Mouse (Mus musculus) heart, embryonic 14.5 days (tissue): Measurements from ENCODE around the gene Grip1. TPM values are rescaled to one million over a fixed set of nuclear protein-coding genes. Genes with fewer than 3 reads are reported as not detected.
A peak's percentile ranks its signal among the peaks of the same experiment; 100 is the strongest.

Experiments used
- ATAC-seq: fragments of 200-750 bp; cut with Nextera tagmentation; 2 replicates; pipeline ENCODE4 v1.8.0; 2017; ENCODE audit warnings: low read depth, moderate TSS enrichment; ENCODE audit not compliant: insufficient number of reproducible peaks, insufficient read depth, low FRiP score
- H3K27ac ChIP-seq, 2 experiments: fragments of 200-500 bp in 1 of 2; fragments of 300-500 bp in 1 of 2; sonication (generic) in 1 of 2; replicated peaks in 1 of 2; 2 replicates each; pipeline ENCODE4 v1.5.1; 2012 to 2014; ENCODE audit warnings: low read depth in 2 of 2, low read length in 2 of 2, control low read depth in 1 of 2, mild to moderate bottlenecking in 1 of 2, mixed read lengths in 1 of 2; ENCODE audit not compliant: control insufficient read depth in 1 of 2, insufficient read depth in 1 of 2
- H3K27me3 ChIP-seq: fragments of 300-500 bp; sonication (generic); 2 replicates; pipeline ENCODE4 v1.6.1; 2014; ENCODE audit warnings: mild to moderate bottlenecking, low read length, control low read depth; ENCODE audit not compliant: control insufficient read depth, insufficient read depth
- H3K36me3 ChIP-seq: fragments of 300-500 bp; sonication (generic); 2 replicates; pipeline ENCODE4 v1.6.1; 2014; ENCODE audit warnings: mild to moderate bottlenecking, control low read depth, low read length, mixed read lengths; ENCODE audit not compliant: control insufficient read depth, insufficient read depth
- H3K4me1 ChIP-seq, 2 experiments: fragments of 200-500 bp in 1 of 2; fragments of 300-500 bp in 1 of 2; sonication (generic) in 1 of 2; 2 replicates each; pipeline ENCODE4 v1.6.1; 2012 to 2014; ENCODE audit warnings: low read length in 2 of 2, control low read depth in 1 of 2, mixed read lengths in 1 of 2; ENCODE audit not compliant: control insufficient read depth in 2 of 2, insufficient read depth in 2 of 2
- H3K4me2 ChIP-seq: fragments of 300-500 bp; sonication (generic); 2 replicates; pipeline ENCODE4 v1.6.1; 2014; ENCODE audit warnings: mild to moderate bottlenecking, low read length
- H3K4me3 ChIP-seq, 2 experiments: fragments of 200-500 bp in 1 of 2; fragments of 300-500 bp in 1 of 2; sonication (generic) in 1 of 2; 2 replicates each; pipeline ENCODE4 v1.5.1; 2012 to 2014; ENCODE audit warnings: low read length in 2 of 2, mild to moderate bottlenecking in 2 of 2, control low read depth in 1 of 2, low read depth in 1 of 2, moderate library complexity in 1 of 2; ENCODE audit not compliant: control insufficient read depth in 1 of 2, insufficient read depth in 1 of 2
- H3K9ac ChIP-seq: fragments of 300-500 bp; sonication (generic); 2 replicates; pipeline ENCODE4 v1.6.1; 2014; ENCODE audit warnings: mild to moderate bottlenecking, low read length
- H3K9me3 ChIP-seq: fragments of 300-500 bp; sonication (generic); 2 replicates; pipeline ENCODE4 v1.6.1; 2016; ENCODE audit warnings: low read length, control low read depth; ENCODE audit not compliant: control insufficient read depth
- WGBS: fragments of 180-500 bp; shearing (Covaris S2); extraction: QIAGEN DNeasy Blood & Tissue Kit; methylation state at CpG from one replicate; pipeline ENCODE4 v1.1.7; 2014; 5-methylcytosine and 5-hydroxymethylcytosine counted together
- polyA plus RNA-seq: library from polyadenylated mRNA; unstranded; fragments of >200 nt; fragmentation: Nextera tagmentation; extraction: Ambion mirVana; gene quantifications from 2 replicates; pipeline ENCODE4 v1.2.1, GENCODE M21; 2014

Gene Grip1
- polyA plus RNA-seq, 1 experiment from 2014 or later, result 2.9 TPM

- H3K27me3 ChIP-seq, result no peaks in the 10 kb centered on the region
- WGBS, result 52% methylated on average over 5 of the region's 5 CpGs
- no peaks in the 10 kb centered on the region for H3K9me3 ChIP-seq
- no peak overlapping the region for H3K27ac ChIP-seq
- no peaks in the 10 kb centered on the region for H3K36me3 ChIP-seq
- ATAC-seq, result no peak
- H3K4me3 ChIP-seq, result no peak overlapping the region
- no peak overlapping the region for H3K4me2 ChIP-seq
- no peak overlapping the region for H3K9ac ChIP-seq
- H3K4me1 ChIP-seq, result peaks cover 6 to 7% of the 10 kb centered on the region in 2 experiments; a peak in 1 of 4 replicates
These were observed 364.8 kb downstream of the Grip1 start for GRCm38 (mm10) chr10:119818381-119818780.

- H3K27me3 ChIP-seq, result no peaks in the 10 kb centered on the region
- WGBS, result 21% methylated on average over 17 of the region's 17 CpGs
These were observed 365.6 kb downstream of the Grip1 start for GRCm38 (mm10) chr10:119819102-119819681.

GRCm38 (mm10) chr10:119819740-119820139 lies 366.1 kb downstream of the Grip1 start:
- no peaks in the 10 kb centered on the region for H3K9me3 ChIP-seq
- WGBS, result 29% methylated on average over 5 of the region's 5 CpGs
- H3K4me1 ChIP-seq, result peaks cover 6 to 10% of the 10 kb centered on the region in 2 experiments; a peak in 2 of 4 replicates
- H3K4me2 ChIP-seq, result peak overlapping the region; percentile 69
- H3K9ac ChIP-seq, result peak overlapping the region; percentile 50
- ATAC-seq, result no peak
- peak overlapping the region in 1 of 2 experiments; percentile 20; a peak in 1 of 4 replicates for H3K27ac ChIP-seq
- no peaks in the 10 kb centered on the region for H3K27me3 ChIP-seq
- no peaks in the 10 kb centered on the region for H3K36me3 ChIP-seq
- H3K4me3 ChIP-seq, result peak overlapping the region; percentile 45 to 49

More at GRCm38 (mm10) chr10:119819102-119819681, 365.6 kb downstream of the Grip1 start:
- peak overlapping the region; percentile 50 for H3K9ac ChIP-seq
- no peaks in the 10 kb centered on the region for H3K36me3 ChIP-seq
- peak overlapping the region; percentile 45 to 49 for H3K4me3 ChIP-seq
- H3K4me1 ChIP-seq, result peaks cover 6 to 10% of the 10 kb centered on the region in 2 experiments; a peak in 2 of 4 replicates
- no peaks in the 10 kb centered on the region for H3K9me3 ChIP-seq
- peak overlapping the region; percentile 69 for H3K4me2 ChIP-seq
- H3K27ac ChIP-seq, result peak overlapping the region in 1 of 2 experiments; percentile 20; a peak in 1 of 4 replicates
- no peak for ATAC-seq

GRCm38 (mm10) chr10:119820428-119820827 lies 366.8 kb downstream of the Grip1 start:
- no peak for ATAC-seq
- H3K4me3 ChIP-seq, result no peak overlapping the region
- no peak overlapping the region for H3K4me2 ChIP-seq
- no peak overlapping the region for H3K27ac ChIP-seq
- 79% methylated on average over 4 of the region's 4 CpGs for WGBS
- H3K4me1 ChIP-seq, result peaks cover 6 to 10% of the 10 kb centered on the region in 2 experiments; a peak in 2 of 4 replicates
- H3K9ac ChIP-seq, result no peak overlapping the region
- H3K9me3 ChIP-seq, result no peaks in the 10 kb centered on the region
- H3K36me3 ChIP-seq, result no peaks in the 10 kb centered on the region
- no peaks in the 10 kb centered on the region for H3K27me3 ChIP-seq

- no peak for ATAC-seq
- no peaks in the 10 kb centered on the region for H3K9me3 ChIP-seq
- no peak overlapping the region for H3K4me2 ChIP-seq
- WGBS, result 57% methylated on average over 7 of the region's 7 CpGs
- H3K4me1 ChIP-seq, result peaks cover 3 to 6% of the 10 kb centered on the region in 2 experiments; a peak in 2 of 4 replicates
- no peak overlapping the region for H3K9ac ChIP-seq
- H3K36me3 ChIP-seq, result no peaks in the 10 kb centered on the region
- H3K27ac ChIP-seq, result no peak overlapping the region
- H3K4me3 ChIP-seq, result no peak overlapping the region
- no peaks in the 10 kb centered on the region for H3K27me3 ChIP-seq
These were observed 370.1 kb downstream of the Grip1 start for GRCm38 (mm10) chr10:119823691-119824090.

- no peak overlapping the region for H3K27ac ChIP-seq
- no peak for ATAC-seq
- 33% methylated on average over 11 of the region's 11 CpGs for WGBS
- H3K36me3 ChIP-seq, result no peaks in the 10 kb centered on the region
- H3K9me3 ChIP-seq, result no peaks in the 10 kb centered on the region
- no peak overlapping the region for H3K4me2 ChIP-seq
- H3K9ac ChIP-seq, result no peak overlapping the region
- no peak overlapping the region for H3K4me3 ChIP-seq
- no peaks in the 10 kb centered on the region for H3K27me3 ChIP-seq
- H3K4me1 ChIP-seq, result peaks cover 0 to 3% of the 10 kb centered on the region in 2 experiments; a peak in 1 of 4 replicates
These were observed 370.9 kb downstream of the Grip1 start for GRCm38 (mm10) chr10:119824521-119824920.

- Histone ChIP-seq H3K9me3 (no peaks in the 10 kb centered on the region), H3K36me3 (no peaks in the 10 kb centered on the region), H3K4me1 (peaks cover 0 to 3% of the 10 kb centered on the region in 2 experiments; a peak in 1 of 4 replicates), H3K27me3 (no peaks in the 10 kb centered on the region), H3K4me2 (no peak overlapping the region), H3K4me3 (no peak overlapping the region), H3K27ac (no peak overlapping the region), H3K9ac (no peak overlapping the region)
- no peak for ATAC-seq
- 76% methylated on average over 6 of the region's 6 CpGs for WGBS
These were observed 376.8 kb downstream of the Grip1 start for GRCm38 (mm10) chr10:119830388-119830956.
